Mouse (Mus musculus) kidney, postnatal 0 days (tissue): ENCODE results near the gene Zbtb40. TPM values are rescaled to one million over a fixed set of nuclear protein-coding genes. Genes with fewer than 3 reads are reported as not detected.

ENCODE experiments used
- ATAC-seq: fragments of 200-750 bp; cut with Nextera tagmentation; replicated peaks from 2 replicates; pipeline ENCODE4 v1.8.0; 2017; ENCODE audit warnings: low read depth, moderate number of reproducible peaks, moderate TSS enrichment, moderate library complexity; ENCODE audit not compliant: low FRiP score
- DNase-seq: peaks from one replicate; pipeline ENCODE4 v3.0.0-alpha.2; 2016; ENCODE audit warnings: low spot score
- H3K27ac ChIP-seq: fragments of 300-500 bp; sonication (generic); 2 replicates; pipeline ENCODE4 v1.5.1; 2014; ENCODE audit warnings: mild to moderate bottlenecking
- H3K27me3 ChIP-seq: fragments of 300-500 bp; sonication (generic); 2 replicates; pipeline ENCODE4 v1.6.1; 2014; ENCODE audit warnings: low read length, mixed read lengths; ENCODE audit not compliant: insufficient read depth
- H3K36me3 ChIP-seq: fragments of 300-500 bp; sonication (generic); 2 replicates; pipeline ENCODE4 v1.6.1; 2014; ENCODE audit warnings: low read length, mixed read lengths; ENCODE audit not compliant: insufficient read depth
- H3K4me1 ChIP-seq: fragments of 300-500 bp; sonication (generic); replicated peaks from 2 replicates; pipeline ENCODE4 v1.6.1; 2014; ENCODE audit warnings: antibody characterized with exemption, low read length, mixed read lengths; ENCODE audit not compliant: insufficient read depth
- H3K4me2 ChIP-seq: fragments of 300-500 bp; sonication (generic); 2 replicates; pipeline ENCODE4 v1.6.1; 2014; ENCODE audit warnings: mild to moderate bottlenecking, low read length, moderate library complexity, mixed read lengths
- H3K4me3 ChIP-seq: fragments of 300-500 bp; sonication (generic); replicated peaks from 2 replicates; pipeline ENCODE4 v1.5.1; 2014; ENCODE audit warnings: low read depth, low read length
- H3K9ac ChIP-seq: fragments of 300-500 bp; sonication (generic); 2 replicates; pipeline ENCODE4 v1.6.1; 2014; ENCODE audit warnings: low read depth, low read length
- H3K9me3 ChIP-seq: fragments of 300-500 bp; sonication (generic); replicated peaks from 2 replicates; pipeline ENCODE4 v1.6.1; 2016; ENCODE audit warnings: low read length, inconsistent platforms, mixed read lengths
- CTCF ChIP-seq: IDR thresholded peaks from 2 replicates; pipeline ENCODE4 v1.5.1; 2016; ENCODE audit warnings: antibody characterized with exemption, low read depth, mild to moderate bottlenecking, moderate library complexity
- WGBS: fragments of 180-500 bp; shearing (Covaris S2); extraction: QIAGEN DNeasy Blood & Tissue Kit; methylation state at CpG from one replicate; pipeline ENCODE4 v1.1.7; 2014; 5-methylcytosine and 5-hydroxymethylcytosine counted together
- polyA plus RNA-seq: library from polyadenylated mRNA; unstranded; fragments of >200 nt; fragmentation: Nextera tagmentation; extraction: Ambion mirVana; gene quantifications from 2 replicates; pipeline ENCODE4 v1.2.1, GENCODE M21; 2015

Gene Zbtb40
- polyA plus RNA-seq, 1 experiment from 2014 or later: 1.8 TPM

DNA sequence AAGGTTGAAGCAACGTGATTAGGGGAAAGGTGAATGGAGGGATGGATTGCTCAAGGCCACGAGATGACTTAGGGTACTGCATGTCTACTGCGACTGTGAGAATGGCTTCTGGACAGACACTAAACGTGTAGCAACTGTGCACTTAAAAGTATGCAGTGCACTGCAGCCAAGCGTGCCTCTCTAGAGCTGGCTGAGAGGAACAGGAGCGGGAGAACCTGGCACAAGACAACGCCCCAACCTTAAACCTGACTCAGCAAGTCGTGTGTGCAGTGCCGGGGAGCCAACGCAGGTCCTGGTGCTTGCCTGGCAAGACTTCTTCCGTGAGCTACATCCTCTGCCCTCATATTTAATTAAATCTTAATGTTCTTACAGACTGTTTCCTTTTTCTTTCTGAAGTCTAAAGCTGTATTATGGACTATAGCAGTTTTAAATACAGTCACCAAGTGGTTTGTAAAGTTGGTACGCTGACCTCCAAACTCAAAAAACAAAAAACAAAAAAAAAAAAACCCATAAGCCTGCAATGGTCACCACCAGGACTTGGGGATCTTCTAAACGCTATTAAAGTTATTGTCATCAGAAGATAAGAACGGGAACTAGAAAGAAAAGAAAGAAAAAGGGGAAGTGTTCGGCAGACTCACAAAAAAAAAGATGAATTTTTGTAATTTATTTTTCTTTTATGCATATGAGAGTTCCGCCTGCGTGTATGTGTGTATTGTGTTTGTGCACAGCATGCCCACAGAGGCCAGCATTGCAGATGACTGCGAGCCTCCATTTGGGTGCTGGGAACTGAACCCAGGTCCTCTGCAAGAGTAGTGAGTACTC, 33.7 kb downstream of the Zbtb40 start:
- H3K27ac ChIP-seq: no peak overlapping the region
- H3K4me3 ChIP-seq: no peak overlapping the region
- no peak for DNase-seq
- no peak for TF ChIP-seq CTCF
- no peak overlapping the region for H3K4me2 ChIP-seq
- ATAC-seq: no peak
- no peaks in the 10 kb centered on the region for H3K9me3 ChIP-seq
- H3K4me1 ChIP-seq: no peaks in the 10 kb centered on the region
- 85% methylated on average over 18 of the region's 18 CpGs for WGBS
- no peaks in the 10 kb centered on the region for H3K27me3 ChIP-seq
- no peak overlapping the region for H3K9ac ChIP-seq
- H3K36me3 ChIP-seq: peaks cover 12% of the 10 kb centered on the region

DNA sequence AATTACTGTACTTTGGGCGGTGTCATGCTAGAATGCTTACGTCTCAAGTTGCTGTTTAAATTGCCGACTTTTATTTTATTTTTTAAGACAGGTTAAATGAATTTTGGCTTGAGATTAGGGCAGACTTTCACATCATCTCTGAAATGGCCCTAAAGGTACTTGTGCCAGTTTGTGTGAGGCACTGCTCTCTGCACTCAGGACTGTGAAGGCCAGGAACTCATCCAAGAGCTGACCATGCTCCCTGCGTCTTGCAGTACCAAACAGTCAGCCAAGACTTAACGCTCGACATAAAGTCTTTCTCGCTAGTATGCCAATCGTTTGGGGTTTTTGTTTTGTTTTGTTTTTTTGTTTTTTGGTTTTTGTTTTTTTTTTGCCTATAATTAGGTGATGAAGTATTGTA, 34.5 kb downstream of the Zbtb40 start:
- WGBS: 89% methylated on average over 8 of the region's 8 CpGs
- no peak overlapping the region for H3K4me2 ChIP-seq
- no peaks in the 10 kb centered on the region for H3K27me3 ChIP-seq
- TF ChIP-seq CTCF: no peak
- no peaks in the 10 kb centered on the region for H3K9me3 ChIP-seq
- no peak overlapping the region for H3K9ac ChIP-seq
- ATAC-seq (no peak), DNase-seq (no peak)
- H3K4me1 ChIP-seq: no peaks in the 10 kb centered on the region
- H3K27ac ChIP-seq: no peak overlapping the region
- H3K36me3 ChIP-seq: peaks cover 12% of the 10 kb centered on the region
- no peak overlapping the region for H3K4me3 ChIP-seq

DNA sequence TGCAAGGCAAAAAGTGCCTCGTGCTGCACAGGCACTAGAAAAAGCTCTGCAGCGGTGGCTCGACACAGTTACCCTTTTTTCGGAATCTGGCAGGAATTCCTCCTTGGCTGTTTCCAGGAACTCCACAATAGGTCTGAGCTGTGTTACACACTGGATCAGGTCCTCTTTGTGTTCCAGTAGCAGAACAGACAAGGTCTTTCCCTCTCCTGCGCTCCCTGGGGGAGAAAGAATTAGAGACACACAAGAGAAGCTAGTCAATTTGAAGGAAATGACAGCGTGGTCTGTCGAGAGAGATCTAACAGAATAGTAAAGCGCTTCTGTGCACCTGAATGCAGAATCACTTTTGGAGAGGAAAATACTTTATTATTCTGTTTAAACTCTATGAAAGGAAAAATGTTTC, 41.6 kb downstream of the Zbtb40 start:
- Histone ChIP-seq H3K4me2 (no peak overlapping the region), H3K36me3 (no peaks in the 10 kb centered on the region), H3K4me3 (no peak overlapping the region), H3K27ac (no peak overlapping the region), H3K4me1 (no peaks in the 10 kb centered on the region), H3K9me3 (no peaks in the 10 kb centered on the region), H3K27me3 (no peaks in the 10 kb centered on the region), H3K9ac (no peak overlapping the region)
- TF ChIP-seq CTCF: no peak
- no peak for DNase-seq
- no peak for ATAC-seq
- WGBS: 86% methylated on average over 8 of the region's 8 CpGs

DNA sequence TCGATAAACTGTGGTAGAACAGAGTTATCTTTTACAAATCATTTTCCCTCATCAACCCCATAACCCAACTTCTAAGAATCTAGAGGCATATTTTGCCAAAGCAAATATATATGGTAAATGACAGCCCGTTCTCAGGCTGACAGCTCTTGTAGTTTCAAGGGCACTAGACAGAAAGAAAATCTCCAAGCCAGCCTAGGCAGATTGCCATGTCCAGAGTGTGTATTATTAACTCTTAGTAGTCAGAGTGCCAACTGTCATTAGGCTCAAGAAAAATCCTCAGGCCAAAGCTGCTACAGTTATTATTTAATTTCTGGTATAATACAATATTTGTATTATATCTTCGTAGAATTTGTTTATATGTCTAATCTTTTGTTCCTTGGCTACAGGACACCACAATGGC, 46.8 kb downstream of the Zbtb40 start:
- peaks cover 25% of the 10 kb centered on the region for H3K36me3 ChIP-seq
- 84% methylated on average over 3 of the region's 3 CpGs for WGBS
- no peak overlapping the region for H3K4me2 ChIP-seq
- no peaks in the 10 kb centered on the region for H3K27me3 ChIP-seq
- no peaks in the 10 kb centered on the region for H3K4me1 ChIP-seq
- no peak overlapping the region for H3K27ac ChIP-seq
- no peak for DNase-seq
- TF ChIP-seq CTCF: no peak
- H3K4me3 ChIP-seq: no peak overlapping the region
- H3K9ac ChIP-seq: no peak overlapping the region
- ATAC-seq: no peak
- no peaks in the 10 kb centered on the region for H3K9me3 ChIP-seq

DNA sequence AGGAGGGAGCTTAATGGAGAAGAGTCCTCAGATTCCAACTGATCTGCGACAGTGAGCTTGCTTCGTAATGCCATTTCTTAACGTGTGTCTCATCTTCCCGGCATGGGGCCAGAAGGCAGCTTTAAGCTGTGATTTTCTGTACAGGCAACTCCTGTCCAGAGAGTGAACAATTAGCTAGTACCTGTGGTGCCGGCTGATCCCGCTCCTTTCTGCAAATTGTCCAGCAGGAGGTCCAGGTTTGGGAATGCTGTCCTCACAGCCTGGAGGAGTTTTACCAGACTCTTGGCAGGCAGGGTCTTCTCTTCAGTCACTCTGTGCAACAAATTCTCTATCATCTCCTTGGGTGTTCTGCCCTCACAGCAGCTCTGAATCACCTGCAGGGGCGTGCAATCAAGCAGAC, 47.6 kb downstream of the Zbtb40 start:
- no peak for ATAC-seq

DNA sequence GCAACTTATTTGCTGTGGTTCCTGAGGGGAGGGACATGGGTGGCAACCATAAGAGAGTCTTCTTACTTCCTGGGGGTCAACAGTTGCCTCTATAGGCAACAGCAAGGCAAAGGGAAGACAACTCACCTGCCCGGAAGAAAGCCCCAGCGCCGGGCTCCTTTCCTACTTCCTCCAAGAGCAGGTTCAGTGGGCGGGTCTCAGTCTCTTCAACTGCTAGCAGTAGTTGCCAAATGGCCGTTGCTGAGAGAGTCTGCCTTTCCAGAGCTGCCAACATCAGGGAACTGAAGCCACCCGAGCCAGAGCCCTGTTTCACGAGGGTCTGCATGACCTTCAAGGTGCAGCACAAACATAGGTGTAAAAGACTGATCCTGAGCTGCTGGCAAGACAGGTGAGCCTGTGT, 50.2 kb downstream of the Zbtb40 start:
- WGBS: 77% methylated on average over 7 of the region's 7 CpGs
- H3K9ac ChIP-seq: no peak overlapping the region
- H3K4me1 ChIP-seq: no peaks in the 10 kb centered on the region
- no peak overlapping the region for H3K4me2 ChIP-seq
- peaks cover 47% of the 10 kb centered on the region for H3K36me3 ChIP-seq
- H3K27me3 ChIP-seq: no peaks in the 10 kb centered on the region
- H3K4me3 ChIP-seq: no peak overlapping the region
- ATAC-seq (no peak), DNase-seq (no peak)
- H3K27ac ChIP-seq: no peak overlapping the region
- TF ChIP-seq CTCF: no peak
- no peaks in the 10 kb centered on the region for H3K9me3 ChIP-seq

More for the DNA sequence above, 47.6 kb downstream of the Zbtb40 start:
- Histone ChIP-seq H3K9me3 (no peaks in the 10 kb centered on the region), H3K9ac (no peak overlapping the region), H3K4me2 (no peak overlapping the region), H3K36me3 (peaks cover 29% of the 10 kb centered on the region), H3K4me1 (no peaks in the 10 kb centered on the region), H3K27me3 (no peaks in the 10 kb centered on the region), H3K4me3 (no peak overlapping the region), H3K27ac (no peak overlapping the region)
- DNase-seq: no peak
- TF ChIP-seq CTCF: no peak
- 90% methylated on average over 7 of the region's 7 CpGs for WGBS
